Mouse (Mus musculus) adrenal gland, postnatal 10 days (tissue): Measurements from ENCODE around the gene Fry. TPM values are rescaled to one million over a fixed set of nuclear protein-coding genes. Genes with fewer than 3 reads are reported as not detected.

Experiments used
- DNase-seq: peaks from one replicate; pipeline ENCODE4 v3.0.0; 2021; ENCODE audit warnings: mixed read lengths
- total RNA-seq, 2 experiments: library from RNA; stranded (reverse); gene quantifications; 2 replicates each; pipeline ENCODE4 v1.2.3; 2021

Gene Fry
- total RNA-seq, 2 experiments from 2014 or later: 36.2 to 46.9 TPM

GRCm38 (mm10) chr5:150272173-150272572 is 153.7 kb downstream of the Fry start:
- no peak for DNase-seq

GRCm38 (mm10) chr5:150275314-150275713 is 156.9 kb downstream of the Fry start:
- DNase-seq: no peak

GRCm38 (mm10) chr5:150276611-150277010 is 158.2 kb downstream of the Fry start:
- no peak for DNase-seq

- DNase-seq: no peak
Measured at GRCm38 (mm10) chr5:150279387-150279786, 160.9 kb downstream of the Fry start.

- no peak for DNase-seq
Measured at GRCm38 (mm10) chr5:150281084-150281483, 162.6 kb downstream of the Fry start.

- DNase-seq: no peak
Measured at GRCm38 (mm10) chr5:150282091-150282490, 163.6 kb downstream of the Fry start.

- no peak for DNase-seq
Measured at GRCm38 (mm10) chr5:150287949-150288348, 169.5 kb downstream of the Fry start.

GRCm38 (mm10) chr5:150289611-150290010 is 171.2 kb downstream of the Fry start:
- peak; percentile 45 for DNase-seq

- no peak for DNase-seq
Measured at GRCm38 (mm10) chr5:150290494-150291199, 172.2 kb downstream of the Fry start.

GRCm38 (mm10) chr5:150291216-150291615 is 172.8 kb downstream of the Fry start:
- DNase-seq: no peak

- DNase-seq: no peak
Measured at GRCm38 (mm10) chr5:150292186-150292585, 173.7 kb downstream of the Fry start.

- DNase-seq: no peak
Measured at GRCm38 (mm10) chr5:150294306-150294705, 175.9 kb downstream of the Fry start.

- DNase-seq: no peak
Measured at GRCm38 (mm10) chr5:150295096-150295495, 176.7 kb downstream of the Fry start.

GRCm38 (mm10) chr5:150298969-150299368 is 180.5 kb downstream of the Fry start:
- no peak for DNase-seq

- no peak for DNase-seq
Measured at GRCm38 (mm10) chr5:150302123-150302522, 183.7 kb downstream of the Fry start.

- DNase-seq: no peak
Measured at GRCm38 (mm10) chr5:150302996-150303395, 184.6 kb downstream of the Fry start.

- DNase-seq: no peak
Measured at GRCm38 (mm10) chr5:150306497-150306896, 188.1 kb downstream of the Fry start.

GRCm38 (mm10) chr5:150313229-150313628 is 194.8 kb downstream of the Fry start:
- no peak for DNase-seq

GRCm38 (mm10) chr5:150314582-150314981 is 196.1 kb downstream of the Fry start:
- no peak for DNase-seq

GRCm38 (mm10) chr5:150325411-150325810 is 207.0 kb downstream of the Fry start:
- DNase-seq: no peak

- DNase-seq: no peak
Measured at GRCm38 (mm10) chr5:150328686-150329085, 210.2 kb downstream of the Fry start.

GRCm38 (mm10) chr5:150331821-150332220 is 213.4 kb downstream of the Fry start:
- peak; percentile 65 for DNase-seq

GRCm38 (mm10) chr5:150332810-150333209 is 214.4 kb downstream of the Fry start:
- DNase-seq: peak; percentile 36

- DNase-seq: peak; percentile 27
Measured at GRCm38 (mm10) chr5:150333328-150333731, 214.9 kb downstream of the Fry start.
